Mouse (Mus musculus): ENCODE data around the gene Apoc1.

GRCm38 (mm10) chr7:19688611-19689010 lies 3.8 kb downstream of the Apoc1 start:
- TF ChIP-seq CTCF (IDR thresholded peaks at IDR 0.05; ENCODE audit: borderline replicate concordance, insufficient read depth, low read length) (no peak), POLR2A (IDR thresholded peaks at IDR 0.05; ENCODE audit: low read depth, low read length) (no peak)
